Mouse (Mus musculus) E14TG2a.4 (cell line): ENCODE measurements around the gene Zranb1.

ENCODE experiments used
- CTCF ChIP-seq: conservative IDR thresholded peaks from 2 replicates; pipeline ENCODE4 v1.5.1; 2014; ENCODE audit warnings: low read length
- NANOG ChIP-seq: IDR thresholded peaks from 2 replicates; pipeline ENCODE4 v1.6.1; 2014; ENCODE audit warnings: borderline replicate concordance, low read length, mixed read lengths
- POU5F1 ChIP-seq: IDR thresholded peaks from 2 replicates; pipeline ENCODE4 v1.6.1; 2014; ENCODE audit warnings: low read length, borderline replicate concordance

DNA sequence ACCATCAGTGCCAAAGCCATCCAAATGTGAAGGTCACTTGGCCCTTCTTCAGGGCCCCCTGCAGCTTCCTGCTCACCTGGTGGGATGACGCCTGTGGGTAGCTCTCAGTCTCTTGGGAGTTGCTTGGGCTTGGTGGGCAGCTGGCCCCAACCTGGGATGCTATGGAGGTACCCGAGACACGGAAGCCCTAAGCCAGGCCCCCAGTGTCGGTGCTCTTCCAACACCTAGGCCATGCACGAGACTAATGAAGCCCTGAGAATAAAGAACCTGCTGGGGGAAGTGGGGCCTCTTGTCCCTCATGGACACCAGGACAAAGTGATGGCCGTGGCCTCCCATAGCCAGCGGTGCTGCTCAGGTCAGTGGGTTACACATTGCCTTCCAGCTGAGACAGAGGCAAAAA is 88.0 kb downstream of the Zranb1 start:
- TF ChIP-seq CTCF (no peak), POU5F1 (no peak), NANOG (no peak)
